In the genomic region with DNA sequence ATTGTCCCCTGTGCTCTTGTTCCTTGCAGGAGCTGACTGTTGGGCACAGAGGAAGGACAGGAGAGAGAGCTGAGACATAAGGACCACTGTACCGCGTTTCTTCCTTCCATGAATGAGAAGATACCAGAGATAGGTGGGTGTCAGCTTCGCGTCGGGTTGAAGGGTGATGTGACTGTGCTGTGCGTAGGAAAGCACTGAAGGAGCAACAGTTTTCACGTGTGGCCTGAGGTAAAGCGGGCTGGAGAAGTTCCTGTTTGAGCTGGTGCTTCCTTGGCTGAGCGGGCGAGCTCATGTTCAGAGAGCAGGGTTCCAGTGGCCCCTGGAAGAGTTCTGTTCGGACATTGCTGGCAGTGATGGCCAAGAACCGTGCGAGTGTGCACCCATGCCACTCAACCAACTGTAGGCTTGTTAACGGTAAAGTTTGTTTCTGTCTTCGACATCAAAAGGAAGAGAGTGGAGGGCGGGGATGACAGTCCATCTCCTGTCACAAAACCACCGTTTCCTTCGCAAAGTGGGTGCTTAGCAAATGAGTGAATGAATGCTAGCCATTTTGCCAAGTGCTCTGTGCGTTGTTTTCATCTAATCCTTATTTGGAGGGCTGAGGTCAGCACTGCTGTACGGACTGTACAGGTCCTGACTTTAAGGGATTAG, we compare ENCODE assay signal across 21 mouse cellular contexts. TPM values are rescaled to one million over a fixed set of nuclear protein-coding genes. Genes with fewer than 3 reads are reported as not detected.
A peak's percentile ranks its signal among the peaks of the same experiment; 100 is the strongest.
DNase-seq lines count a peak whose midpoint lies in the region; ATAC-seq lines count a peak whose summit lies in the region.
"Had no signal": no experiment of that assay in that cellular context is flagged by ENCODE, and none has a peak within 500 bp of the region (broad histone marks: within the 10 kb centered on the region; RNA-seq: fewer than 3 reads in every experiment).

No protein-coding gene starts in this region.

- no peak overlapping the region for H3K4me3 ChIP-seq in intestine, embryonic 14.5 days (ENCODE audit: low read depth, low read length)
- no peak overlapping the region for H3K4me3 ChIP-seq in intestine, embryonic 16.5 days (ENCODE audit: low read length)
- H3K4me3 ChIP-seq in limb, embryonic 10.5 days, result no peak overlapping the region
- H3K4me3 ChIP-seq in heart, embryonic 12.5 days, result no peak overlapping the region
- H3K4me3 ChIP-seq: embryonic facial prominence, embryonic 13.5 days; hindbrain, embryonic 10.5 days; left cerebral cortex, adult 2 months; neural tube, embryonic 12.5 days; stomach, embryonic 15.5 days had no signal

- no peak overlapping the region for H3K27ac ChIP-seq in intestine, embryonic 14.5 days (ENCODE audit: low read depth)
- no peak overlapping the region for H3K27ac ChIP-seq in intestine, embryonic 16.5 days (ENCODE audit: low read length)
- 0 out of 2 replicates have a peak overlapping the region, but pooled peaks have one; percentile 23 for H3K27ac ChIP-seq in limb, embryonic 10.5 days
- H3K27ac ChIP-seq in heart, embryonic 12.5 days (ENCODE audit: poor library complexity, severe bottlenecking), result no peak overlapping the region
- H3K27ac ChIP-seq: hindbrain, embryonic 10.5 days; kidney, postnatal 0 days; left cerebral cortex, adult 2 months; neural tube, embryonic 12.5 days; stomach, embryonic 15.5 days had no signal

- H3K4me2 ChIP-seq in intestine, embryonic 14.5 days (ENCODE audit: low read length), result no peak overlapping the region
- H3K4me2 ChIP-seq in intestine, embryonic 16.5 days (ENCODE audit: low read depth, low read length), result no peak overlapping the region
- no peak overlapping the region for H3K4me2 ChIP-seq in heart, embryonic 12.5 days
- H3K4me2 ChIP-seq: embryonic facial prominence, embryonic 13.5 days; liver, embryonic 11.5 days; midbrain, embryonic 11.5 days; neural tube, embryonic 12.5 days; stomach, embryonic 15.5 days had no signal

- no peaks in the 10 kb centered on the region; the same call in 1 of the 2 replicates for H3K36me3 ChIP-seq in intestine, embryonic 14.5 days (ENCODE audit: control insufficient read depth, insufficient read depth, low read length)
- no peaks in the 10 kb centered on the region for H3K36me3 ChIP-seq in intestine, embryonic 16.5 days (ENCODE audit: control insufficient read depth, insufficient read depth, low read length)
- peaks cover 57% of the 10 kb centered on the region for H3K36me3 ChIP-seq in limb, embryonic 10.5 days
- peaks cover 12% of the 10 kb centered on the region for H3K36me3 ChIP-seq in heart, embryonic 12.5 days
- H3K36me3 ChIP-seq: embryonic facial prominence, embryonic 13.5 days; hindbrain, embryonic 10.5 days; neural tube, embryonic 12.5 days; stomach, embryonic 15.5 days had no signal

- no peaks in the 10 kb centered on the region for H3K27me3 ChIP-seq in intestine, embryonic 14.5 days (replicated peaks; ENCODE audit: control insufficient read depth, insufficient read depth, low read length)
- no peaks in the 10 kb centered on the region for H3K27me3 ChIP-seq in intestine, embryonic 16.5 days (replicated peaks; ENCODE audit: control insufficient read depth, insufficient read depth, low read length)
- no peaks in the 10 kb centered on the region for H3K27me3 ChIP-seq in limb, embryonic 10.5 days (ENCODE audit: low read depth, poor library complexity, severe bottlenecking)
- H3K27me3 ChIP-seq in heart, embryonic 12.5 days (replicated peaks), result no peaks in the 10 kb centered on the region
- H3K27me3 ChIP-seq: stomach, embryonic 15.5 days had no signal

- no peak for DNase-seq in intestine, embryonic 14.5 days (ENCODE audit: low spot score)
- DNase-seq in CD8-positive naive resting alpha-beta T cell, adult 2 months (ENCODE audit: low read depth in 2 of 2, low spot score in 2 of 2), result peak; percentile 24 to 50
- DNase-seq in limb, embryonic 10.5 days (ENCODE audit: low spot score), result no peak
- DNase-seq in thymus, postnatal 0 days (ENCODE audit: low spot score), result peak; percentile 6
- no peak for DNase-seq in spleen, postnatal 4 days (ENCODE audit: low spot score in 2 of 2)
- DNase-seq in cerebellum, adult 8-10 months, result no peak
- DNase-seq: adrenal gland, adult 8-10 months; cerebellum, postnatal 10 days; gastrocnemius, postnatal 36 days; lung, adult 2 months; lung, postnatal 36 days had no signal

- no peaks in the 10 kb centered on the region for H3K9me3 ChIP-seq in intestine, embryonic 14.5 days (ENCODE audit: control insufficient read depth, low read length)
- H3K9me3 ChIP-seq in intestine, embryonic 16.5 days (ENCODE audit: control insufficient read depth, low read length), result no peaks in the 10 kb centered on the region
- no peaks in the 10 kb centered on the region for H3K9me3 ChIP-seq in limb, embryonic 10.5 days (replicated peaks)
- no peaks in the 10 kb centered on the region for H3K9me3 ChIP-seq in heart, embryonic 12.5 days (replicated peaks)
- H3K9me3 ChIP-seq: embryonic facial prominence, embryonic 13.5 days; hindbrain, embryonic 10.5 days; neural tube, embryonic 12.5 days; stomach, embryonic 15.5 days had no signal

- H3K9ac ChIP-seq in intestine, embryonic 14.5 days (ENCODE audit: low read length), result no peak overlapping the region
- H3K9ac ChIP-seq in intestine, embryonic 16.5 days (ENCODE audit: low read depth, low read length), result no peak overlapping the region
- H3K9ac ChIP-seq in heart, embryonic 12.5 days, result no peak overlapping the region
- H3K9ac ChIP-seq: embryonic facial prominence, embryonic 13.5 days; neural tube, embryonic 12.5 days; stomach, embryonic 15.5 days had no signal

- H3K4me1 ChIP-seq in intestine, embryonic 14.5 days (replicated peaks; ENCODE audit: control insufficient read depth, insufficient read depth, low read length), result peaks cover 21% of the 10 kb centered on the region
- H3K4me1 ChIP-seq in intestine, embryonic 16.5 days (ENCODE audit: control insufficient read depth, insufficient read depth, low read length), result peaks cover 17% of the 10 kb centered on the region
- peaks cover 61% of the 10 kb centered on the region for H3K4me1 ChIP-seq in limb, embryonic 10.5 days
- H3K4me1 ChIP-seq in heart, embryonic 12.5 days (replicated peaks), result peaks cover 67% of the 10 kb centered on the region

- WGBS in intestine, embryonic 14.5 days, result 77% methylated on average over 20 of the region's 20 CpGs
- 76% methylated on average over 20 of the region's 20 CpGs for whole genome bisulfite sequencing in intestine, embryonic 16.5 days
- WGBS in limb, embryonic 10.5 days, result 81% methylated on average over 20 of the region's 20 CpGs
- WGBS in heart, embryonic 12.5 days, result 78% methylated on average over 20 of the region's 20 CpGs

- 0 out of 2 replicates have a peak, but pooled peaks have one; percentile 30 for ATAC-seq in intestine, embryonic 14.5 days (replicated peaks; ENCODE audit: low FRiP score, low TSS enrichment, low read depth)
- no peak for ATAC-seq in intestine, embryonic 16.5 days
- ATAC-seq in heart, embryonic 12.5 days (ENCODE audit: insufficient number of reproducible peaks, low FRiP score), result no peak

RNA-seq across cellular contexts. Expression of a gene that starts 35.0 kb away (rescaled TPM):
- 24.8 and 25.0 TPM in 2 replicates for polyA plus RNA-seq in intestine, embryonic 14.5 days (2014; fragmentation: Nextera tagmentation; extraction: Ambion mirVana)
- 20.8 and 21.5 TPM in 2 replicates for polyA plus RNA-seq in intestine, embryonic 16.5 days (2015; fragmentation: Nextera tagmentation; extraction: Ambion mirVana)
- 65.4 and 85.4 TPM in 2 replicates for polyA plus RNA-seq in limb, embryonic 10.5 days (2016; fragmentation: Nextera tagmentation; extraction: Ambion mirVana)
- polyA plus RNA-seq in thymus, postnatal 0 days (2015; fragmentation: Nextera tagmentation; extraction: Ambion mirVana), result 2.0 and 3.3 TPM in 2 replicates
- polyA plus RNA-seq in heart, embryonic 12.5 days (2016; fragmentation: Nextera tagmentation; extraction: Ambion mirVana), result 37.4 and 40.9 TPM in 2 replicates

Comparison
In these comparisons a context has a peak if more than half of its experiments do, and no peak if none do; other contexts are left out.
1. DNase-seq: peak in CD8-positive naive resting alpha-beta T cell, adult 2 months (2 of 2) and thymus, postnatal 0 days (single experiment); none in intestine, embryonic 14.5 days (single experiment), limb, embryonic 10.5 days (single experiment), spleen, postnatal 4 days (0 of 2) and cerebellum, adult 8-10 months (single experiment).